30 mouse cellular contexts compared by ENCODE assay signal in the genomic region with DNA sequence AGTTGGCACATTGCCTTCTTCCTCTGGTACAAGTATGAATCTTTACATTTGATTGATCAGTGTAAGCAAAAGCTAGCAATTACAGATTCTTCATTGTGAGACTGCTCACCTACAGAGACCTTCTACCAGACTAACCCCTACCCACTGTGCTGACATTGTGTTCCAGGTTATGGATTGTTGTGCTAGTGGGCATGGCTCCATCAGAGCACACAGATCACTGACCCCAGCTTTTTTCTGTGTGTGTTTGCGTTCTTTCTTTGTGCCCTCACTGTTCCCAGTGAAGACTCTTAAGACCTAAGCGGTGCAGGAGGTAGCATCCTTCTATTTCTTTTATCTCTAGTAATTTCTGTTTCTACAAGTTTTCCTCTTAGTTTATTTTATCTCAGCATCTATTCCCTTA.
"Had no signal": no experiment of that assay in that cellular context is flagged by ENCODE, and none has a peak within 500 bp of the region (broad histone marks: within the 10 kb centered on the region; RNA-seq: fewer than 3 reads in every experiment).

No protein-coding gene starts in this region.

- H3K27me3 ChIP-seq: limb, embryonic 12.5 days; limb, embryonic 13.5 days; limb, embryonic 15.5 days; liver, embryonic 13.5 days; liver, embryonic 15.5 days; lung, embryonic 15.5 days; megakaryocyte, embryonic 14.5 days; midbrain, embryonic 12.5 days; midbrain, embryonic 13.5 days; midbrain, embryonic 15.5 days; neural tube, embryonic 12.5 days had no signal

- H3K4me1 ChIP-seq: liver, embryonic 13.5 days; liver, embryonic 15.5 days; lung, embryonic 15.5 days; midbrain, embryonic 10.5 days; midbrain, embryonic 12.5 days; midbrain, embryonic 13.5 days; midbrain, embryonic 15.5 days; neural tube, embryonic 12.5 days had no signal

- H3K9me3 ChIP-seq: limb, embryonic 10.5 days; limb, embryonic 12.5 days; limb, embryonic 13.5 days; limb, embryonic 15.5 days; liver, embryonic 13.5 days; liver, embryonic 15.5 days; lung, embryonic 15.5 days; midbrain, embryonic 10.5 days; midbrain, embryonic 12.5 days; midbrain, embryonic 13.5 days; midbrain, embryonic 15.5 days; neural tube, embryonic 12.5 days had no signal

- H3K27ac ChIP-seq: left cerebral cortex, adult 2 months; limb, embryonic 10.5 days; limb, embryonic 12.5 days; limb, embryonic 13.5 days; limb, embryonic 15.5 days; liver, embryonic 13.5 days; liver, embryonic 14.5 days; liver, embryonic 15.5 days; lung, embryonic 15.5 days; macrophage; midbrain, embryonic 10.5 days; midbrain, embryonic 12.5 days; midbrain, embryonic 13.5 days; midbrain, embryonic 15.5 days; neural tube, embryonic 12.5 days had no signal

- H3K4me3 ChIP-seq: left cerebral cortex, adult 2 months; limb, embryonic 10.5 days; limb, embryonic 12.5 days; limb, embryonic 13.5 days; limb, embryonic 15.5 days; liver, embryonic 13.5 days; liver, embryonic 15.5 days; lung, embryonic 15.5 days; megakaryocyte, embryonic 14.5 days; midbrain, embryonic 10.5 days; midbrain, embryonic 12.5 days; midbrain, embryonic 13.5 days; midbrain, embryonic 15.5 days; myocyte; neural tube, embryonic 12.5 days had no signal

- H3K9ac ChIP-seq: limb, embryonic 12.5 days; limb, embryonic 13.5 days; limb, embryonic 15.5 days; liver, embryonic 13.5 days; liver, embryonic 14.5 days; liver, embryonic 15.5 days; lung, embryonic 14.5 days; lung, embryonic 15.5 days; midbrain, embryonic 12.5 days; midbrain, embryonic 13.5 days; midbrain, embryonic 15.5 days; neural tube, embryonic 12.5 days had no signal

- H3K4me2 ChIP-seq: limb, embryonic 12.5 days; limb, embryonic 13.5 days; limb, embryonic 15.5 days; liver, embryonic 11.5 days; liver, embryonic 13.5 days; liver, embryonic 15.5 days; lung, embryonic 14.5 days; lung, embryonic 15.5 days; midbrain, embryonic 11.5 days; midbrain, embryonic 12.5 days; midbrain, embryonic 13.5 days; midbrain, embryonic 15.5 days; neural tube, embryonic 12.5 days had no signal

- H3K36me3 ChIP-seq: limb, embryonic 10.5 days; limb, embryonic 12.5 days; limb, embryonic 13.5 days; limb, embryonic 15.5 days; liver, embryonic 13.5 days; liver, embryonic 15.5 days; lung, embryonic 15.5 days; midbrain, embryonic 10.5 days; midbrain, embryonic 12.5 days; midbrain, embryonic 13.5 days; midbrain, embryonic 15.5 days; neural tube, embryonic 12.5 days had no signal

- ATAC-seq: lung, postnatal 0 days; midbrain, embryonic 13.5 days; midbrain, embryonic 15.5 days; midbrain, embryonic 16.5 days had no signal

- DNase-seq: left cerebral cortex, postnatal 4 days; liver, embryonic 13.5 days; lung, adult 18-20 months; lung, adult 2 months; lung, embryonic 14.5 days; lung, postnatal 10 days; lung, postnatal 14 days; lung, postnatal 36 days; lung, postnatal 4 days; midbrain, embryonic 14.5 days had no signal
